Mouse (Mus musculus) activated CD4-positive, CD25-positive, alpha-beta regulatory T cell, adult 9 weeks (primary cell): ENCODE results near the gene Arhgef33. TPM values are rescaled to one million over a fixed set of nuclear protein-coding genes. Genes with fewer than 3 reads are reported as not detected.

Experiments
- polyA plus RNA-seq: library from polyadenylated mRNA; unstranded; fragments of 100-300 nt; shearing (Covaris generic); gene quantifications from one replicate; pipeline ENCODE4 v1.2.1, GENCODE M21; 2017

The Arhgef33 gene
- polyA plus RNA-seq, result not detected

GRCm38 (mm10) chr17:80307251-80307650, at the start of gene Arhgef33:
TSS of gene Arhgef33 (plus strand) at chr17:80307407.

GRCm38 (mm10) chr17:80290074-80290657, 17.0 kb upstream of the Arhgef33 start, which contains the start of the genes Morn2 and Dhx57:
TSS of gene Morn2 (plus strand) at chr17:80290203.
TSS of gene Dhx57 (minus strand) at chr17:80290476.

GRCm38 (mm10) chr17:80372989-80373725, 66.0 kb downstream of the Arhgef33 start, which contains the start of gene Gm10190:
TSS of gene Gm10190 (minus strand) at chr17:80373541.

Other genes starting within 250 kb of the Arhgef33 start
- gene Hnrnpll, start 245.1 kb upstream of the Arhgef33 start, polyA plus RNA-seq, result 42.2 TPM
- 67.6 TPM for gene Galm, start 179.9 kb upstream of the Arhgef33 start, polyA plus RNA-seq
- 553 TPM for gene Srsf7, start 100.1 kb upstream of the Arhgef33 start, polyA plus RNA-seq
- gene Ttc39d, start 99.9 kb upstream of the Arhgef33 start, polyA plus RNA-seq, result not detected
- gene Gemin6, start 83.0 kb upstream of the Arhgef33 start, polyA plus RNA-seq, result 14.2 TPM
- 3.3 TPM for gene Morn2, start 17.2 kb upstream of the Arhgef33 start, polyA plus RNA-seq
- 34.1 TPM for gene Dhx57, start 16.9 kb upstream of the Arhgef33 start, polyA plus RNA-seq
- gene Gm10190, start 66.1 kb downstream of the Arhgef33 start, polyA plus RNA-seq, result not detected
- gene Sos1, start 173.0 kb downstream of the Arhgef33 start, polyA plus RNA-seq, result 2.6 TPM